Mouse (Mus musculus): ENCODE data around the gene Alkbh7. TPM values are rescaled to one million over a fixed set of nuclear protein-coding genes. Genes with fewer than 3 reads are reported as not detected.

Gene Alkbh7
- total RNA-seq (2014; fragmentation: Nextera tagmentation) (11.3 and 24.4 TPM in 2 replicates), total RNA-seq (2017) (17.3 and 18.7 TPM in 2 replicates)

- peak; percentile 96 for ATAC-seq (replicated peaks; ENCODE audit: poor library complexity, severe bottlenecking)
Observed at GRCm38 (mm10) chr17:56997029-56997667, at the start of gene Alkbh7. Gene Alkbh7, plus strand, starts transcription at chr17:56997339.

- ATAC-seq (replicated peaks; ENCODE audit: poor library complexity, severe bottlenecking), result peak; percentile 98
Observed at GRCm38 (mm10) chr17:56950915-56951314, 46.2 kb upstream of the Alkbh7 start.

DNA sequence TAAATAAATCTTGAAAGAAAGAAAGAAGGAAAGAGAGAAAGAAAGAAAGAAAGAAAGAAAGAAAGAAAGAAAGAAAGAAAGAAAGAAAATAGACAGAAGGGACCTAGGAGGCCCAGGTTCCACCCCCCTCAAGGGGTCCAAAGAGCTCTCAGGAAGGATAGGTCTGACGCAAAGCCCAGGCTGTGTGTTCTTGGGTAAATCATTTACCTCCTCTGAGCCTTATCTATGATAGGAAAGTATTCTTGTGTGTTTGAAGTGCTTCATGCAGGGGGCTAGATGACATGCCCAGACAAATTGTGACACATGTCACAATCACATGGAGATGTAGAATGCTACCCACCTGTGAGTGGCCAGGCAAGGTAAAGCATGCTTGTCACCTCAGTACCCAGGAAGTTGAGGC, 44.5 kb upstream of the Alkbh7 start:
- ATAC-seq (replicated peaks; ENCODE audit: poor library complexity, severe bottlenecking), result no peak

DNA sequence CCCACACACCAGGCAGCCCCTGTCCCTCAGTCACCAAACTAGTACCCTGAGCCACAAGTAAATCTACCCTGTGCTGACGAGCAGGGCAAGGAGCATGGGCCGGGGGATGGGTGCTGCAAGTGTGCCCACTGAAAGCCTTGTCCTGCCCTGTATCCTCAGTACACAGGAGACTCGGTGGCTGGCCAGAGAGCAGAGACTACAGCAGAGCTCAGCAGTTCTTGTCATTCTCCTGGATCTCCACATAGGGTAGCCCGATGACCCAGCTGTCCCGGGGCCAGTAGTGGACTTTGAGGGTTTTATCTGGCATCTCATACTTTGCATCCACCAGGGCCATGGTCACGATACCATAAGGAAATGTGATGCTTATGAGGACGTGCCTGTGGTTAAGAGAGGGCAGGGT, 42.3 kb upstream of the Alkbh7 start:
- ATAC-seq (replicated peaks; ENCODE audit: poor library complexity, severe bottlenecking), result no peak

GRCm38 (mm10) chr17:56957763-56958429, 39.2 kb upstream of the Alkbh7 start:
- peak; percentile 97 for ATAC-seq (replicated peaks; ENCODE audit: poor library complexity, severe bottlenecking)

- ATAC-seq (replicated peaks; ENCODE audit: poor library complexity, severe bottlenecking), result no peak
Observed at GRCm38 (mm10) chr17:56958667-56959066, 38.5 kb upstream of the Alkbh7 start.

- ATAC-seq (replicated peaks; ENCODE audit: poor library complexity, severe bottlenecking), result no peak
Observed at GRCm38 (mm10) chr17:56961880-56962279, 35.3 kb upstream of the Alkbh7 start.

GRCm38 (mm10) chr17:56962642-56963405, 34.3 kb upstream of the Alkbh7 start:
- ATAC-seq (replicated peaks; ENCODE audit: poor library complexity, severe bottlenecking), result no peak

- ATAC-seq (replicated peaks; ENCODE audit: poor library complexity, severe bottlenecking), result no peak
Observed at GRCm38 (mm10) chr17:56963646-56964045, 33.5 kb upstream of the Alkbh7 start.

- no peak for ATAC-seq (replicated peaks; ENCODE audit: poor library complexity, severe bottlenecking)
Observed at GRCm38 (mm10) chr17:56969321-56969720, 27.8 kb upstream of the Alkbh7 start.

- no peak for ATAC-seq (replicated peaks; ENCODE audit: poor library complexity, severe bottlenecking)
Observed at GRCm38 (mm10) chr17:56970081-56970480, 27.1 kb upstream of the Alkbh7 start.

DNA sequence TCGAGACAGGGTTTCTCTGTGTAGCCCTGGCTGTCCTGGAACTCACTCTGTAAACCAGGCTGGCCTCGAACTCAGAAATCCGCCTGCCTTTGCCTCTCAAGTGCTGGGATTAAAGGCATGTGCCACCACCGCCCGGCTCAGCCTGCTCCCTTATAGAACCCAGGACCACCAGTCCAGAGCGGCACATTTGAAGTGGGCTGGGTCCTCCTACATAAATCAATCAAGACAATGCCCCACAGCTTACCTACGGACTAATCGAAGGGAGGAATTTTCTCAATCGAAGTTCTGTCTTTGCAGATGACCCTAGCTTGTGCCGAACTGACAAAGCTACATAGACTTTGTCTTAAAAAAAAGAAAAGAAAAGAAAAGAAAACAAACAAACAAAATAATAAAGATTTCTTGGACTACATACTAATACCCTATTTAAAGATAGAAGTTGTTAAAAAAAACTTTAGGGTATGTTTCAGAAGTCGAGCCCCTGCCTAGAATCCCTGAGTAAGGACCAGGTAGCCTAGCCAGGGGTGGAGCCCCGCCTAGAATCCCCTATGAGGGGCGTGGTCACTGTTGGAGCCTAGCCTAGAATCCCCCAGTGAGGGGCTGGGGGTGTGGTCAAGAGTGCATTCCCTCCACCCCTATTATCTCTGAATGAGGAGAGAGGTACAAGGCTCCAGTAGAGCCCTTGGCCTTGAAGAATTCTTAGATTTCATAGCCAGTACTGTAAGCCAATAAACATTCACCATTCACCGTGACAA, 23.0 kb upstream of the Alkbh7 start:
- ATAC-seq (replicated peaks; ENCODE audit: poor library complexity, severe bottlenecking), result no peak

- ATAC-seq (replicated peaks; ENCODE audit: poor library complexity, severe bottlenecking), result no peak
Observed at GRCm38 (mm10) chr17:56974708-56975240, 22.4 kb upstream of the Alkbh7 start.

DNA sequence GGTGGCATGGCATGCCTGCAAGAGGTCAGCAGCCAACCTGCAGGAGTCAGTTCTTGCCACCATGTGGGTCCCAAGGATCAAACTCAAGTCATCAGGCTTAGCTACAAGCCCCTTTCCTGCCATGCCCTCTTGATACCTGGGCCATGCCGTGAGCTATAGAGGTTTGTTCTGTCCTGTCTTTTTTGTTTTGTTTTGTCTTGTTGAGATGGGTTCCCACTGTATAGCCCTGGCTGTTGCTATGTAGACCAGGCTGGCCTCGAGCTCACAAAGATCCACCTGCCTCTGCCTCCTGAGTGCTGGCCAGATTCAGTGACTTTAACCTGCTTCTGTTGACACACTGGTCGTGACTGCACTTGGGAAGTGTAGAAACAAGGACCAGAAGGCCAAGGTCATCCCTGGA, 21.7 kb upstream of the Alkbh7 start:
- no peak for ATAC-seq (replicated peaks; ENCODE audit: poor library complexity, severe bottlenecking)

DNA sequence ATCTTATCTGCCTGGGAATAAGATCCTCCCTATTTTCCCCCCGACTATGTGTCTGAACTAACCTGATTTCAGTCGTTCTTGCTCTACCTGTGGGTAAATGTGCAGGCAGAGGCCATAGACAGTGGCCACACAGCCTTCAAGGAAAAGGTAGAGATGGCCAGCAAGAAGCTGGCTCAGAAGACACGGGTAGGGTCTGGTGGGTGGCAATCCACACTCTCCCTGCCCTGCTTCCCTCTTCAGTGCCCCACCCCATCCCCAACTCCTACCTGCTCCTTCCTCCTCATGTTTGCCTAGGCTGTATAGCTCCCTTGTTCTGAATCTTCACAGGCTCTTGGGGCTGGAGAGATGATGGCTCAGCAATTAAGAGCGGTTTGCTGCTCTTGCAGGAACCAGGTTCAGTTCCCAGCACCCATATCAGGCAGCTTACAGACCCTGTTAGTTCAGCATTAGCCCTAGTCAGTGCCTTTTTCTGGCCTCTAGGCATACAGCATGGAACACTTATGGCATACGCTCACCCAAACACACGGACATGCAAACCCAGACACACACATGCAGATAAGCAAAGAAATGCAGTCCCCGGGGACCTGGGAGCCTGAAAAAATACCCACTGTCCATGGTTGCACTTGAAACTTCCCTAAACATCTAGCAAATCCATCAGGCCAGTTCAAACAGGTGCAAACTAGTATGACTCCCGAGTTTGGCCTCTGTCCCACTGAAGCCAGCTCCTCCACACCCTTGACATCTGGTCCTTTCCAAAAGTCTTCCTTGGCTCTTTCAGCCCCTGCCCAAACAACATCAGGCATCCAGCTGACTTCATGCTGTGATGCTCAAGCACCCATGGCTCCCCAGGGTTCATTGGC, 20.4 kb upstream of the Alkbh7 start:
- ATAC-seq (replicated peaks; ENCODE audit: poor library complexity, severe bottlenecking), result no peak

- ATAC-seq (replicated peaks; ENCODE audit: poor library complexity, severe bottlenecking), result no peak
Observed at GRCm38 (mm10) chr17:56979524-56979923, 17.6 kb upstream of the Alkbh7 start.

- ATAC-seq (replicated peaks; ENCODE audit: poor library complexity, severe bottlenecking), result no peak
Observed at GRCm38 (mm10) chr17:56981049-56981448, 16.1 kb upstream of the Alkbh7 start.

GRCm38 (mm10) chr17:56982013-56982412, 15.1 kb upstream of the Alkbh7 start, which contains the start of gene Acer1:
Gene Acer1, minus strand, starts transcription at chr17:56982126.
- no peak for ATAC-seq (replicated peaks; ENCODE audit: poor library complexity, severe bottlenecking)

DNA sequence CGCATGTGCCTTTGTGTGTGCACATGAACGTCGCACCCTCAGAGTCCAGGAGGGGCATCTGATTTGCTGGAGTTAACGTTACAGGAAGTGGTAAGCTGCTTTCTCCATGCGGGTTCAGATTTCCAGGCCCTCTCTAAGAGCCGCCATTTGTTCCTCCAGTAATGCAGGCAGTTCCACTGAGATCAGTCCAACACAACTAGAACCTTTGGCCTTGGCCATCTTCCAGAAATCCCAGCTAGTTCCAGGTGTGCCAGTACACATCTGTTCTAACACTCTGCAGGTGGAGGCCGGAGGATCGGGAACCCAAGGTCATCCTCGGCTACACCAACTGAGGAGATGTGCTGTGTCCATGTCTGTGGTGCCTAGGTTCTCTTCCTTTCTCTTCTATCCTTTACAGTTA, 12.3 kb upstream of the Alkbh7 start:
- ATAC-seq (replicated peaks; ENCODE audit: poor library complexity, severe bottlenecking), result no peak

All from granulocyte monocyte progenitor cell, adult 5-6 weeks (primary cell).